Mouse (Mus musculus) hindbrain, embryonic 13.5 days (tissue): ENCODE measurements around the gene Scgb3a1. TPM values are rescaled to one million over a fixed set of nuclear protein-coding genes. Genes with fewer than 3 reads are reported as not detected.

Experiments used
- ATAC-seq: fragments of 200-750 bp; cut with Nextera tagmentation; 2 replicates; pipeline ENCODE4 v1.8.0; 2017; ENCODE audit warnings: moderate TSS enrichment; ENCODE audit not compliant: low FRiP score
- H3K27ac ChIP-seq: fragments of 300-500 bp; sonication (generic); 2 replicates; pipeline ENCODE4 v1.5.1; 2015; ENCODE audit warnings: inconsistent platforms, mild to moderate bottlenecking, moderate library complexity
- H3K27me3 ChIP-seq: fragments of 300-500 bp; sonication (generic); 2 replicates; pipeline ENCODE4 v1.6.1; 2015; ENCODE audit warnings: mild to moderate bottlenecking, inconsistent platforms
- H3K36me3 ChIP-seq: fragments of 300-500 bp; sonication (generic); 2 replicates; pipeline ENCODE4 v1.6.1; 2015; ENCODE audit warnings: mild to moderate bottlenecking, inconsistent platforms
- H3K4me1 ChIP-seq: fragments of 300-500 bp; sonication (generic); replicated peaks from 2 replicates; pipeline ENCODE4 v1.6.1; 2015; ENCODE audit warnings: inconsistent platforms
- H3K4me2 ChIP-seq: fragments of 300-500 bp; sonication (generic); 2 replicates; pipeline ENCODE4 v1.6.1; 2015; ENCODE audit warnings: inconsistent platforms, mild to moderate bottlenecking, moderate library complexity
- H3K4me3 ChIP-seq: fragments of 300-500 bp; sonication (generic); 2 replicates; pipeline ENCODE4 v1.5.1; 2015; ENCODE audit warnings: mild to moderate bottlenecking, inconsistent platforms
- H3K9ac ChIP-seq: fragments of 300-500 bp; sonication (generic); 2 replicates; pipeline ENCODE4 v1.6.1; 2015; ENCODE audit warnings: mild to moderate bottlenecking, inconsistent platforms
- H3K9me3 ChIP-seq: fragments of 300-500 bp; sonication (generic); 2 replicates; pipeline ENCODE4 v1.6.1; 2016; ENCODE audit warnings: inconsistent platforms
- WGBS: fragments of 180-500 bp; shearing (Covaris S2); methylation state at CpG from one replicate; pipeline ENCODE4 v1.1.7; 2015; 5-methylcytosine and 5-hydroxymethylcytosine counted together
- polyA plus RNA-seq: library from polyadenylated mRNA; unstranded; fragments of >200 nt; fragmentation: Nextera tagmentation; extraction: Ambion mirVana; gene quantifications from 2 replicates; pipeline ENCODE4 v1.2.1, GENCODE M21; 2015

The Scgb3a1 gene
- not detected in 2 replicates for polyA plus RNA-seq

DNA sequence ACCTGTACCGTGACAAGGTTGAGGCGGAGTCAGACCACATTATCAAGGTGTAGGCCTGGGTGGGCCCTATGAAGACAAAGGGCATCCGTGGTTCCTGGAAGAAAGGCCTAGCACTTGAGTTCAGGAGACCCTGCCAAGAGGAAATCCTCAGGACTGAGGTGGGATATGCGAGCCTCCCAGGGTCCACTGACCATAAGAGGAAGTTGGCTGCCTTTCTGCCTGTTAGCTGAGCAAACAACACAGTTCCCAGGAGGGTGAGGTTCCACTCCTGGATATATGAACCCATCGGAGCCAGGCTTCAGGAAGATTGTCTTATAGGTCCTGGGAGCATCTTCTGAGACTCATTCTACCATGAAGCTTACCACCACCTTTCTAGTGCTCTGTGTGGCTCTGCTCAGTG is at the start of gene Scgb3a1:
Gene Scgb3a1 (plus strand): TSS at position 301 of the 400 bp plus-strand sequence.
- Histone ChIP-seq H3K9me3 (no peaks in the 10 kb centered on the region), H3K27ac (no peak within 1 kb of the TSS), H3K27me3 (no peaks in the 10 kb centered on the region), H3K4me1 (no peaks in the 10 kb centered on the region; the same call in 1 of the 2 replicates), H3K9ac (no peak within 1 kb of the TSS), H3K36me3 (peaks cover 4% of the 10 kb centered on the region), H3K4me3 (no peak within 1 kb of the TSS), H3K4me2 (no peak within 1 kb of the TSS)
- no peak for ATAC-seq
- WGBS, result 87% methylated on average over 5 of the region's 5 CpGs

DNA sequence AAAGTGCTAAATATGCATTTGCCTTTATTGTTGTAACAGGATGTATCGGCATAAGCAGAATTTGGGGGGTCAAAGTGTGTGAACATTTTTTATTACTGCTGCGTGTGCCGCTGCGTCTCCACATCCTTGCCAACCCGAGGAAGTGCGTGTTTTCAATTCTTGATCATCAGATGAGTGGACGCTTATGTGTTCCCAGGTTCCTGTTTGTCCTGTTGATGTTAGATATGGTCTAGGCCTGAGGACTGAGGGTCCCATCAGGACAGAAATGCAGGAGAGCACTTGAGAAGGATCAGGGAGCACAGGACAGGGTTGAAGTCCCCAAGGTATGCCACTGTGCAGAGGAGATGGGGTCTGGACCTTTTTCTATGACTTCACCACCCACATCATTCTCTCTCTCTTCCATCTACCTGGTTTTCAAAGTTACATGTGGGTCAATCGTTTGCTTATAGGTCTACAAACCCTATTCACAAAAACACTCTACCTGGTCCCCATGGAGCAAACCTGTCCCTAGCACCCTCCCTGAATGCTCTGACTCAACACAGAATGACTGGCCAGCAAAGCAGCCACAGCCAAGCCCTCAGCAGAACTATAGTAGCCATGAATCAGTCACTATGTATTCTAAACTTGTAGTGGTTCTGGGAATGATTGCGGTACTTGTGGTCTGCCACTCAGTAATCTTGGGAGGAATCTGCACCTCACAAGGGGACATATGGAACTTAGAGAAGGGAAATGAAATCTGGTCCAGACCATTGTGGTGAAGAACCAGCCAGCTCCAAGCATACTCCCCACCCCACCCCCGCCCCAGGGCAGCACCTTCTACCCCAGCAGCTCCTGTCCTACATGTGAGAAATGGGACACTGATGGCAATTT is 47.3 kb upstream of the Scgb3a1 start:
- Histone ChIP-seq H3K9me3 (no peaks in the 10 kb centered on the region), H3K4me2 (no peak overlapping the region), H3K27me3 (peaks cover 46% of the 10 kb centered on the region), H3K4me1 (no peaks in the 10 kb centered on the region), H3K4me3 (no peak overlapping the region), H3K9ac (no peak overlapping the region), H3K27ac (no peak overlapping the region), H3K36me3 (no peaks in the 10 kb centered on the region)
- WGBS, result 94% methylated on average over 10 of the region's 10 CpGs
- ATAC-seq, result no peak

DNA sequence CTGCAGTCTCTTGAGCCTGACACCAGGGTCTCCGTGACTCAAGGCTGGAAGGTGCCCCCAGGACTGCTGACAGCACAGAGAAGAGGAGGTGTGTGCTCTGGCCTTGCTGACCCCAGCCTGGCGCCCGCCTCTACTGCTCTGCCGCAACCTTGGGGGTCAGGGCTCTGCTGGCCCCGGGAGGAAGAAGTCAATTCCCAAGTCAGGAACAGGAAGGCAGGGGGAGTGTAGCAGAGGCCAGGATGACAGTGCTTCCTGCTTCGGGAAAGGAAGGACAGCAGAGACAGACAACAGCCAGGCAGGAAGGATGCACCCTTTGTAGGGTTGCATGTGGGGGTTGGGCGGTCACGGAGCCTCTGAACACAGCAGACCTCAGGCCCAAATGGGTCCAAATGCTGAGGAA is 44.9 kb upstream of the Scgb3a1 start:
- ATAC-seq, result no peak
- WGBS, result 81% methylated on average over 8 of the region's 8 CpGs

GRCm38 (mm10) chr11:49621953-49622352 is 41.5 kb upstream of the Scgb3a1 start:
- Histone ChIP-seq H3K27ac (no peak overlapping the region), H3K27me3 (no peaks in the 10 kb centered on the region), H3K36me3 (no peaks in the 10 kb centered on the region), H3K9me3 (no peaks in the 10 kb centered on the region), H3K4me3 (no peak overlapping the region), H3K9ac (no peak overlapping the region), H3K4me2 (no peak overlapping the region), H3K4me1 (no peaks in the 10 kb centered on the region)
- WGBS, result 80% methylated on average over 5 of the region's 5 CpGs
- no peak for ATAC-seq

More for the DNA sequence above, 44.9 kb upstream of the Scgb3a1 start:
- Histone ChIP-seq H3K4me1 (no peaks in the 10 kb centered on the region), H3K9me3 (no peaks in the 10 kb centered on the region), H3K27me3 (peaks cover 28% of the 10 kb centered on the region), H3K4me3 (no peak overlapping the region), H3K4me2 (no peak overlapping the region), H3K36me3 (no peaks in the 10 kb centered on the region), H3K9ac (no peak overlapping the region), H3K27ac (no peak overlapping the region)

DNA sequence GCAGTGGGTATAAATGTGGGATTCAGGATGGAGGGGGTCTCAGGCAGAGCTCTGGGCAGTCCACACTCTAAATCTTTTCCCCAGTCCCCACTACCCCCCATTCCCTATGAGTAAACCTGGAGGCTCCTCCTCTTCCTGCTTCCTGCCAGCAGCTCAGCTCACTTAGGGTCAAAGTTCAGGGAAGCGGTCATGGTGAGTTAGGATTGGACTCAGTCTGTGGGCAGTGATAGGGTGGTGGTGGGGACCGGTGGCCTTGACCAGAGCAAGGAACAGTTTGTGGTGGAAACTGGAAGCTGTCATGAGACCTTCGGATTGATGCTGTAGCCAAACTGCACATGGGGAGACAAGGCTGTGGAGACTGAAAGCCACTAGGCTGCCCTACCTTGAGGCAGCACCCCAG is 39.3 kb upstream of the Scgb3a1 start:
- no peak overlapping the region for H3K4me2 ChIP-seq
- no peak overlapping the region for H3K9ac ChIP-seq
- no peaks in the 10 kb centered on the region for H3K27me3 ChIP-seq
- H3K9me3 ChIP-seq, result no peaks in the 10 kb centered on the region
- H3K27ac ChIP-seq, result no peak overlapping the region
- WGBS, result 82% methylated on average over 3 of the region's 3 CpGs
- ATAC-seq, result no peak
- H3K4me1 ChIP-seq, result no peaks in the 10 kb centered on the region
- no peaks in the 10 kb centered on the region for H3K36me3 ChIP-seq
- H3K4me3 ChIP-seq, result no peak overlapping the region

- Histone ChIP-seq H3K27me3 (0 out of 2 replicates have a peak, but pooled peaks cover 4% of the 10 kb centered on the region), H3K4me2 (no peak overlapping the region), H3K9ac (no peak overlapping the region), H3K4me3 (no peak overlapping the region), H3K36me3 (no peaks in the 10 kb centered on the region), H3K27ac (no peak overlapping the region), H3K4me1 (no peaks in the 10 kb centered on the region), H3K9me3 (no peaks in the 10 kb centered on the region)
- 66% methylated on average over 15 of the region's 15 CpGs for WGBS
- ATAC-seq, result no peak
These were observed 37.5 kb upstream of the Scgb3a1 start for GRCm38 (mm10) chr11:49625863-49626262.

DNA sequence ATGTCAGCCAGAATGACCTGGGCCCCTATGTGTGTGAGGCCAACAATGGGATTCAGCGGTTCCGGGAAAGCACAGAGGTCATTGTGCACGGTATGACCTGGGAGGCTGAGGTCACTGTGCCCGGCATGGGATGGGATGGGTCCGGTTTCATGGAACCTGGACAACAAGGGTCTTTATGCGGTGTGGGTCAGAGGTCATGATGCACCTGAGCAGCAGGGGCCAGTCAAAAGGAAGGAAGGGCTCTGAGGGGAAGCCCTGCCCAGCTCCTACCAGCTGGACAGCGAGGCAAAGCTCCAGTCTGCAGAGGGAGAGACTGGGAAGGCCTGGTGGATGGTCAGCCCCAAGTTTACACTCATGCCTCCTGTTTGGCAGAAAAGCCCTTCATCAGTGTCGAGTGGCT is 36.7 kb upstream of the Scgb3a1 start:
- H3K27ac ChIP-seq, result no peak overlapping the region
- WGBS, result 69% methylated on average over 8 of the region's 8 CpGs
- no peaks in the 10 kb centered on the region for H3K9me3 ChIP-seq
- H3K4me3 ChIP-seq, result no peak overlapping the region
- no peak overlapping the region for H3K4me2 ChIP-seq
- no peaks in the 10 kb centered on the region for H3K4me1 ChIP-seq
- ATAC-seq, result no peak
- no peak overlapping the region for H3K9ac ChIP-seq
- peaks cover 11% of the 10 kb centered on the region; the same call in 1 of the 2 replicates for H3K27me3 ChIP-seq
- no peaks in the 10 kb centered on the region for H3K36me3 ChIP-seq

- 30% methylated on average over 3 of the region's 3 CpGs for WGBS
- H3K9me3 ChIP-seq, result no peaks in the 10 kb centered on the region
These were observed 32.3 kb upstream of the Scgb3a1 start for GRCm38 (mm10) chr11:49631154-49631553.

GRCm38 (mm10) chr11:49632256-49632655 is 31.2 kb upstream of the Scgb3a1 start:
- 83% methylated on average over 2 of the region's 2 CpGs for WGBS
- H3K27me3 ChIP-seq, result peaks cover 65% of the 10 kb centered on the region
- no peak overlapping the region for H3K4me3 ChIP-seq

More at GRCm38 (mm10) chr11:49631154-49631553, 32.3 kb upstream of the Scgb3a1 start:
- H3K4me2 ChIP-seq, result no peak overlapping the region
- H3K4me1 ChIP-seq, result peaks cover 14% of the 10 kb centered on the region
- peaks cover 54% of the 10 kb centered on the region for H3K27me3 ChIP-seq
- H3K4me3 ChIP-seq, result no peak overlapping the region
- H3K36me3 ChIP-seq, result no peaks in the 10 kb centered on the region
- H3K27ac ChIP-seq, result no peak overlapping the region
- no peak for ATAC-seq
- no peak overlapping the region for H3K9ac ChIP-seq

GRCm38 (mm10) chr11:49634101-49634500 is 29.3 kb upstream of the Scgb3a1 start:
- 8% methylated on average over 22 of the region's 22 CpGs for WGBS
- Histone ChIP-seq H3K36me3 (no peaks in the 10 kb centered on the region), H3K4me2 (peak overlapping the region; percentile 52), H3K27ac (no peak overlapping the region), H3K27me3 (peaks cover 77% of the 10 kb centered on the region), H3K4me3 (peak overlapping the region; percentile 29), H3K4me1 (peaks cover 21% of the 10 kb centered on the region), H3K9ac (peak overlapping the region; percentile 8; the same call in 1 of the 2 replicates), H3K9me3 (no peaks in the 10 kb centered on the region)
- peak; percentile 18; the same call in 1 of the 2 replicates for ATAC-seq

More at GRCm38 (mm10) chr11:49632256-49632655, 31.2 kb upstream of the Scgb3a1 start:
- Histone ChIP-seq H3K27ac (no peak overlapping the region), H3K4me2 (no peak overlapping the region), H3K9ac (no peak overlapping the region), H3K4me1 (peaks cover 21% of the 10 kb centered on the region), H3K36me3 (no peaks in the 10 kb centered on the region), H3K9me3 (no peaks in the 10 kb centered on the region)
- ATAC-seq, result no peak

DNA sequence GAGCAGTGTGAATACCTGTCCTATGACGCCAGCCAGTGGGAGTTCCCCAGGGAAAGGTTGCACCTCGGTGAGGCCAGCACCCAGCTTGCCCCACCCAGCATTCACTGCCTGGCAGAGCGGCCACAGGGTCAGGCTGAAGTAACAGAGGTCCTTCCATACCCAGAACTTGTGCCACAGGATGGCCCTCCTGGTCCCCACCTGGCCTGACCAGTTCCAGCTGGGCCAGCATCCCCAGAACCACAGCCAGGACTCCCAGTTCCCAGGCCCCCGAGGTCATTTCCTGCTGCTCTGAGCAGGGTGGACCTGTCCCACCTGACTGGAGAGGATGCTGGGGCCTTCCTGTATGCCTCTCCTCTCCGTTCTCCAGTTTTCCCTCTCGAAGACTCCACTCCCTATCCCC is 27.7 kb upstream of the Scgb3a1 start:
- Histone ChIP-seq H3K9me3 (no peaks in the 10 kb centered on the region), H3K27me3 (peaks cover 73% of the 10 kb centered on the region), H3K9ac (no peak overlapping the region), H3K27ac (no peak overlapping the region), H3K4me3 (no peak overlapping the region), H3K36me3 (no peaks in the 10 kb centered on the region), H3K4me1 (peaks cover 21% of the 10 kb centered on the region), H3K4me2 (no peak overlapping the region)
- 72% methylated on average over 6 of the region's 6 CpGs for WGBS
- no peak for ATAC-seq

- no peak for ATAC-seq
- Histone ChIP-seq H3K9me3 (no peaks in the 10 kb centered on the region), H3K36me3 (no peaks in the 10 kb centered on the region), H3K9ac (no peak overlapping the region), H3K4me2 (no peak overlapping the region), H3K27me3 (peaks cover 69% of the 10 kb centered on the region), H3K4me3 (no peak overlapping the region), H3K27ac (no peak overlapping the region), H3K4me1 (peaks cover 21% of the 10 kb centered on the region)
- 6% methylated on average over 11 of the region's 11 CpGs for WGBS
These were observed 27.0 kb upstream of the Scgb3a1 start for GRCm38 (mm10) chr11:49636449-49636848.

- H3K9ac ChIP-seq, result no peak overlapping the region
- H3K9me3 ChIP-seq, result no peaks in the 10 kb centered on the region
- H3K4me1 ChIP-seq, result no peaks in the 10 kb centered on the region
- WGBS, result 70% methylated on average over 8 of the region's 8 CpGs
- H3K4me2 ChIP-seq, result no peak overlapping the region
- H3K36me3 ChIP-seq, result no peaks in the 10 kb centered on the region
- H3K27ac ChIP-seq, result no peak overlapping the region
- no peak overlapping the region for H3K4me3 ChIP-seq
- H3K27me3 ChIP-seq, result no peaks in the 10 kb centered on the region
- no peak for ATAC-seq
These were observed 17.7 kb upstream of the Scgb3a1 start for GRCm38 (mm10) chr11:49645677-49646076.
